Mouse (Mus musculus): Measurements from ENCODE around the gene Prss53. TPM values are rescaled to one million over a fixed set of nuclear protein-coding genes. Genes with fewer than 3 reads are reported as not detected.

Gene Prss53
- polyA plus RNA-seq, 1 experiment from 2014 or later = 1.5 TPM

DNA sequence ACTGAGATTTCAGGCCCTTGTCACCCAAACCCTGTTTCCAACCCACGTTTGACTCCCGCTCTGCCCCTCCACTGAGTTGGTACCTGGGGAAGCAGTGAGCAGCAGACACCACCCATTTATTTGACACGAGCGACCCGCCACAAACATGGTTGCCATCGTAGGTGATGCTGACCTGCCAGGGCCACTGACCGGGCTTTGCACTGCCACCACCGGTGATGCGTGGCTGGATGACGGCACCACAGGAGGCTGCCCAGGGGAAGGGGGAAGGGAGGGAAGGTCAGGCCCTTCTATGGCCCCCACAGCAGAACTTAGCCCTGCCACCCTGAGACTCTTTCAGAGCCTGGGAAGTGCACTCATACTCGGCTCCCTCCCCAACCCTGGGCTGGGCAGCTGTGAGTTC lies 37.0 kb upstream of the Prss53 start:
- peak overlapping the region; percentile 60; the same call in 1 of the 2 replicates for H3K4me2 ChIP-seq
- H3K27me3 ChIP-seq = peaks cover 32% of the 10 kb centered on the region
- no peak overlapping the region for H3K9ac ChIP-seq
- peaks cover 43% of the 10 kb centered on the region for H3K36me3 ChIP-seq
- no peak overlapping the region for H3K27ac ChIP-seq
- no peak overlapping the region for H3K4me3 ChIP-seq
- ATAC-seq (ENCODE audit: insufficient number of reproducible peaks, insufficient read depth, low FRiP score, low TSS enrichment, low read depth) = no peak
- no peaks in the 10 kb centered on the region for H3K9me3 ChIP-seq
- 82% methylated on average over 11 of the region's 11 CpGs for WGBS
- peaks cover 28% of the 10 kb centered on the region for H3K4me1 ChIP-seq

GRCm38 (mm10) chr7:127926846-127927245 lies 36.1 kb upstream of the Prss53 start:
- Histone ChIP-seq H3K36me3 (peaks cover 52% of the 10 kb centered on the region), H3K27me3 (peaks cover 32% of the 10 kb centered on the region), H3K27ac (no peak overlapping the region), H3K4me2 (no peak overlapping the region), H3K9me3 (no peaks in the 10 kb centered on the region), H3K9ac (no peak overlapping the region), H3K4me3 (no peak overlapping the region), H3K4me1 (peaks cover 23% of the 10 kb centered on the region)
- 83% methylated on average over 11 of the region's 11 CpGs for WGBS
- ATAC-seq (ENCODE audit: insufficient number of reproducible peaks, insufficient read depth, low FRiP score, low TSS enrichment, low read depth) = no peak

DNA sequence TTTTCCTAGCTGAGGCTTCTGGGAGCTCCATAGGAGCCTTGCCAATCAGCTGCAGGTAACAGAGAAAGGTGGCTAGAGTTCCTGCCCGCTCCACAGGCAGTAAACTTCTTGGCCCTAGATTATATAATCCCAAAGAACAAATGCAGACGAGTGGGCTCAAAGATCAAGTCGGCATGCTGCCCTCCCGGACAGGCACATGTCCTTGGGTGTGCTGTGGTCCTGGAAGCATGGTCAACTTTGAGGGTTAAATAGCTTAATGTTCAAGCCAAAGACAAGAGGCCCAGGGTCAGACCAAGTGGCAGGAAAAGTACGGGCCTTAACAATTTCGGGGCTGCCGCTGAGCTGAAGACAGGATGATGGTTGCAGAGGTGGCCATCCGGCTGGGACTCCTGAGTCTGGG lies 35.3 kb upstream of the Prss53 start:
- no peaks in the 10 kb centered on the region for H3K9me3 ChIP-seq
- WGBS = 84% methylated on average over 8 of the region's 8 CpGs

GRCm38 (mm10) chr7:127925252-127925651 lies 34.5 kb upstream of the Prss53 start:
- Histone ChIP-seq H3K27me3 (peaks cover 27% of the 10 kb centered on the region), H3K4me3 (no peak overlapping the region), H3K9me3 (no peaks in the 10 kb centered on the region), H3K9ac (no peak overlapping the region), H3K4me1 (peaks cover 16% of the 10 kb centered on the region), H3K27ac (peak overlapping the region; percentile 68), H3K36me3 (peaks cover 64% of the 10 kb centered on the region), H3K4me2 (no peak overlapping the region)
- ATAC-seq (ENCODE audit: insufficient number of reproducible peaks, insufficient read depth, low FRiP score, low TSS enrichment, low read depth) = no peak
- WGBS = 52% methylated on average over 5 of the region's 5 CpGs

More for the DNA sequence above, 35.3 kb upstream of the Prss53 start:
- peaks cover 16% of the 10 kb centered on the region for H3K4me1 ChIP-seq
- H3K36me3 ChIP-seq = peaks cover 56% of the 10 kb centered on the region
- peaks cover 32% of the 10 kb centered on the region for H3K27me3 ChIP-seq
- no peak overlapping the region for H3K4me3 ChIP-seq
- peak overlapping the region; percentile 68 for H3K27ac ChIP-seq
- no peak for ATAC-seq (ENCODE audit: insufficient number of reproducible peaks, insufficient read depth, low FRiP score, low TSS enrichment, low read depth)
- H3K9ac ChIP-seq = no peak overlapping the region
- H3K4me2 ChIP-seq = no peak overlapping the region

- H3K27ac ChIP-seq = no peak overlapping the region
- 75% methylated on average over 5 of the region's 5 CpGs for WGBS
- no peaks in the 10 kb centered on the region for H3K9me3 ChIP-seq
- no peak overlapping the region for H3K4me3 ChIP-seq
- no peak overlapping the region for H3K9ac ChIP-seq
- peaks cover 11% of the 10 kb centered on the region for H3K27me3 ChIP-seq
- no peak overlapping the region for H3K4me2 ChIP-seq
- H3K36me3 ChIP-seq = peaks cover 69% of the 10 kb centered on the region
- H3K4me1 ChIP-seq = peaks cover 6% of the 10 kb centered on the region; the same call in 1 of the 2 replicates
- ATAC-seq (ENCODE audit: insufficient number of reproducible peaks, insufficient read depth, low FRiP score, low TSS enrichment, low read depth) = no peak
Measured at GRCm38 (mm10) chr7:127923714-127924113, 32.9 kb upstream of the Prss53 start.

- Histone ChIP-seq H3K36me3 (peaks cover 79% of the 10 kb centered on the region), H3K27ac (no peak overlapping the region), H3K9me3 (no peaks in the 10 kb centered on the region), H3K4me1 (peaks cover 6% of the 10 kb centered on the region; the same call in 1 of the 2 replicates), H3K27me3 (peaks cover 1% of the 10 kb centered on the region; the same call in 1 of the 2 replicates), H3K4me2 (no peak overlapping the region), H3K4me3 (no peak overlapping the region), H3K9ac (no peak overlapping the region)
- WGBS = 82% methylated on average over 6 of the region's 6 CpGs
- ATAC-seq (ENCODE audit: insufficient number of reproducible peaks, insufficient read depth, low FRiP score, low TSS enrichment, low read depth) = no peak
Measured at GRCm38 (mm10) chr7:127922451-127923275, 31.9 kb upstream of the Prss53 start.

- WGBS = 70% methylated on average over 8 of the region's 8 CpGs
- H3K4me2 ChIP-seq = no peak overlapping the region
- no peak overlapping the region for H3K9ac ChIP-seq
- H3K4me3 ChIP-seq = no peak overlapping the region
- no peaks in the 10 kb centered on the region for H3K27me3 ChIP-seq
- no peak overlapping the region for H3K27ac ChIP-seq
- no peak for ATAC-seq (ENCODE audit: insufficient number of reproducible peaks, insufficient read depth, low FRiP score, low TSS enrichment, low read depth)
- peaks cover 6% of the 10 kb centered on the region; the same call in 1 of the 2 replicates for H3K4me1 ChIP-seq
- H3K9me3 ChIP-seq = no peaks in the 10 kb centered on the region
- peaks cover 82% of the 10 kb centered on the region for H3K36me3 ChIP-seq
Measured at GRCm38 (mm10) chr7:127921516-127921915, 30.7 kb upstream of the Prss53 start.

- H3K4me1 ChIP-seq = no peaks in the 10 kb centered on the region
- H3K36me3 ChIP-seq = peaks cover 77% of the 10 kb centered on the region
- H3K27ac ChIP-seq = no peak overlapping the region
- ATAC-seq (ENCODE audit: insufficient number of reproducible peaks, insufficient read depth, low FRiP score, low TSS enrichment, low read depth) = no peak
- no peak overlapping the region for H3K9ac ChIP-seq
- no peaks in the 10 kb centered on the region for H3K27me3 ChIP-seq
- H3K4me2 ChIP-seq = no peak overlapping the region
- H3K9me3 ChIP-seq = no peaks in the 10 kb centered on the region
- H3K4me3 ChIP-seq = no peak overlapping the region
- WGBS = 74% methylated on average over 7 of the region's 7 CpGs
Measured at GRCm38 (mm10) chr7:127919290-127919689, 28.5 kb upstream of the Prss53 start.

DNA sequence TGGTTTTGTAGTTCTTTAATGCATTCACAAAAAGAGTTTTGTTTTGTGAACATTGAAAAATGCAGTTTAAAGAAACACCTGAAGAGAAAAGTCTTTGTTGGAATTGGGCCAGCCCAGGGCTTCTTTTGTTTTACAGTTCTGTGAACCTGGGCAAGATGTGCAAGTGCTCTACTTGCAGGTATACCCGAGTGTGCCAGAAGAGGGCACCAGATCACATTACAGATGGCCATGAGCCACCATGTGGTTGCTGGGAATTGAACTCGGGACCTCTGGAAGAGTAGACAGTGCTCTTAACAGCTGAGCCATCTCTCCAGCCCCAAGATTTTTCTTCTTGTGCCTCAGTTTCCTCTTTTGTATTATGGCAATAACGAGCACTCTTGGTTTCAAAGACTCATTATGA lies 27.4 kb upstream of the Prss53 start:
- Histone ChIP-seq H3K36me3 (peaks cover 67% of the 10 kb centered on the region), H3K4me1 (peaks cover 3% of the 10 kb centered on the region), H3K9ac (no peak overlapping the region), H3K4me2 (no peak overlapping the region), H3K4me3 (no peak overlapping the region), H3K27ac (no peak overlapping the region), H3K9me3 (no peaks in the 10 kb centered on the region), H3K27me3 (no peaks in the 10 kb centered on the region)
- WGBS = 54% methylated on average over 3 of the region's 3 CpGs
- ATAC-seq (ENCODE audit: insufficient number of reproducible peaks, insufficient read depth, low FRiP score, low TSS enrichment, low read depth) = no peak

DNA sequence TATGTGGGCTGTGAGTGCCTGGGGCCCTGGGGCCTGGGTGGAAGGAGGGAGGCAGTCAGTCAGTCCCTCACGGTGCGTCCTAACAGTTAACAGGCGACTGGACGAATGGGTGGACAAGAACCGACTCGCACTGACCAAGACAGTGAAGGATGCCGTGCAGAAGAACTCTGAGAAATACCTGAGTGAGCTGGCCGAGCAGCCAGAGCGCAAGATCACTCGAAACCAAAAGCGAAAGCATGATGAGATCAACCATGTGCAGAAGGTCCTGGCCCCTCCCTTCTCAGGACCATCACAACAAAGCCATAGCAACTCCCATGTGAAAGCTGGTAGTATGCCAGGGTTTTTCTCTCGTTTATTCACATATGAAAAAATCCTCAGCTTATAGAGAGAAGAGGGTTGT lies 24.5 kb upstream of the Prss53 start:
- Histone ChIP-seq H3K4me3 (no peak overlapping the region), H3K4me1 (peaks cover 6% of the 10 kb centered on the region), H3K36me3 (peaks cover 42% of the 10 kb centered on the region), H3K27me3 (no peaks in the 10 kb centered on the region), H3K9ac (no peak overlapping the region), H3K9me3 (no peaks in the 10 kb centered on the region), H3K4me2 (no peak overlapping the region), H3K27ac (no peak overlapping the region)
- ATAC-seq (ENCODE audit: insufficient number of reproducible peaks, insufficient read depth, low FRiP score, low TSS enrichment, low read depth) = no peak
- 87% methylated on average over 12 of the region's 12 CpGs for WGBS

DNA sequence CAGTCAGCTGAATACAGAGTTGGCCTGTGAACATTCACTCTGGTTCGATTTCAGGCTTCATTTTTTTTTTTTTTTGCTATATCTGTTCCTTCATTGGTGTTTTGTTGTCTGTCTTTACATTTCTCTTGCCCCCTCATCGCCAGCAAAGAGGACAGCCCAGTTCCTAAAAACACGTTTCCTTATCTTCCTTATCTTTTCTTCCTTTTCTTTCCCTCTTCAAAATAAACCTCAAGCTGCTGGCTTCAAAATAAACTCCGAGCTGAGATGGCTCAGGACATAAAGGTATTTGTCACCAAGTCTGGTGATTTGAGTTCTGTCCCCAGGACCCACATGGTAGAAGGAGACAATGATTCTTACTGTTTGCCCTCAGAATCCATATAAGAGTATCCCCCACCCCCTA lies 22.2 kb upstream of the Prss53 start:
- Histone ChIP-seq H3K9me3 (no peaks in the 10 kb centered on the region), H3K4me3 (peak overlapping the region; percentile 95), H3K4me1 (peaks cover 6% of the 10 kb centered on the region), H3K27ac (peak overlapping the region; percentile 87; the same call in 1 of the 2 replicates), H3K9ac (peak overlapping the region; percentile 83), H3K36me3 (peaks cover 51% of the 10 kb centered on the region), H3K27me3 (no peaks in the 10 kb centered on the region), H3K4me2 (peak overlapping the region; percentile 64)
- ATAC-seq (ENCODE audit: insufficient number of reproducible peaks, insufficient read depth, low FRiP score, low TSS enrichment, low read depth) = no peak
- WGBS = 27% methylated on average over 4 of the region's 4 CpGs

GRCm38 (mm10) chr7:127912190-127912871 lies 21.6 kb upstream of the Prss53 start, which contains the start of gene Kat8:
Gene Kat8, plus strand, starts transcription at chr7:127912516.
- Histone ChIP-seq H3K27ac (peak within 1 kb of the TSS; percentile 87), H3K9ac (peak within 1 kb of the TSS; percentile 83), H3K27me3 (no peaks in the 10 kb centered on the region), H3K36me3 (peaks cover 52% of the 10 kb centered on the region), H3K4me1 (peaks cover 6% of the 10 kb centered on the region), H3K9me3 (no peaks in the 10 kb centered on the region), H3K4me2 (peak within 1 kb of the TSS; percentile 64), H3K4me3 (peak within 1 kb of the TSS; percentile 95)
- peak; percentile 92 for ATAC-seq (ENCODE audit: insufficient number of reproducible peaks, insufficient read depth, low FRiP score, low TSS enrichment, low read depth)
- under 1% methylated on average over 40 of the region's 40 CpGs for WGBS

Data from embryonic facial prominence, embryonic 13.5 days (tissue).